Mouse (Mus musculus) lung, postnatal 0 days (tissue): ENCODE measurements around the gene Ibsp.

Experiments used
- CTCF ChIP-seq: IDR thresholded peaks from 2 replicates; pipeline ENCODE4 v1.5.1; 2016; ENCODE audit warnings: antibody characterized with exemption, mild to moderate bottlenecking
- EP300 ChIP-seq: IDR thresholded peaks from 2 replicates; pipeline ENCODE4 v1.6.1; 2016; ENCODE audit warnings: antibody characterized with exemption, mild to moderate bottlenecking, control low read depth

DNA sequence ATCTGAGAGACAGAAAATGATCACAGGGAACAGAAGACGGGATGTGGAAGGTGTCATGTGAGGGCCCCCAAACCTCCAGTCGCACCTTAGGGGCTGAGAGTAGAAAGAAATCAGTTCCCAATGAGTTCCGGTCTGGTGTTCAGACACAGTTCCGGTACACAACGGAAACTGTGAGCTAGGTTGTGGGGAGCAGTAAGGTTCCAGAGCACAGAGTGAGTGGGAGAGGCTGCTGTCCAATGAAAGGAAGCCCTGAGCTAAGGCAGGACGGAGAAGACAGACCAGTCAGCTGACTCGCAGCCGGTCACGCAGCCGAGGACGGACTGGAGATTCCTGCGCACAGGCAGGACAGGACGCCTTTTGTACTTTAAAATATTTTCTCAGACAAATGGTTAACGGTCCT, 35.5 kb downstream of the Ibsp start:
- no peak for TF ChIP-seq CTCF
- no peak for TF ChIP-seq EP300
